Mouse (Mus musculus): ENCODE data around the gene Gm5773.
"Not testable (repeated sequence)": the region's sequence is repeated elsewhere in the genome, so short reads cannot be mapped to it uniquely, and the experiment has no call there.

GRCm38 (mm10) chr3:93754022-93754421 lies 18.8 kb upstream of the Gm5773 start:
- not testable (repeated sequence) for TF ChIP-seq POLR2AphosphoS5 (IDR thresholded peaks at IDR 0.05; ENCODE audit: borderline replicate concordance, low read depth, low read length); MYB (IDR thresholded peaks at IDR 0.05; ENCODE audit: low read depth, low read length); HCFC1 (IDR thresholded peaks at IDR 0.05; ENCODE audit: low read depth, low read length); POLR2A (IDR thresholded peaks at IDR 0.05; ENCODE audit: control insufficient read depth in 1 of 2, insufficient read depth in 1 of 2, low read depth in 1 of 2, low read length in 2 of 2, poor library complexity in 1 of 2); CTCF (IDR thresholded peaks at IDR 0.05 in 2 of 3, conservative IDR thresholded peaks at IDR 0.05 in 1 of 3; ENCODE audit: control insufficient read depth in 1 of 3, insufficient read depth in 1 of 3, low read depth in 2 of 3, low read length in 3 of 3, poor library complexity in 1 of 3, severe bottlenecking in 1 of 3); TCF12 (IDR thresholded peaks at IDR 0.05; ENCODE audit: low read depth, low read length); EP300 (IDR thresholded peaks at IDR 0.05; ENCODE audit: low read depth in 1 of 2, low read length in 2 of 2); SMC3 (IDR thresholded peaks at IDR 0.05; ENCODE audit: low read depth, low read length); GABPA (IDR thresholded peaks at IDR 0.05; ENCODE audit: low read depth, low read length); GATA1 (IDR thresholded peaks at IDR 0.05; ENCODE audit: low read depth, low read length); TBP (IDR thresholded peaks at IDR 0.05; ENCODE audit: low read depth, low read length); MAZ (IDR thresholded peaks at IDR 0.05; ENCODE audit: low read depth, low read length)
